Comparison of ENCODE assay signal across 14 mouse cellular contexts in genomic region chr9:20696107-20696712, GRCm38 (mm10). TPM values are rescaled to one million over a fixed set of nuclear protein-coding genes. Genes with fewer than 3 reads are reported as not detected.
DNase-seq lines count a peak whose midpoint lies in the region; ATAC-seq and TF ChIP-seq lines count a peak whose summit lies in the region.
"Had no signal": no experiment of that assay in that cellular context is flagged by ENCODE, and none has a peak within 500 bp of the region (broad histone marks: within the 10 kb centered on the region; RNA-seq: fewer than 3 reads in every experiment).

No protein-coding gene starts in this region.

- ATAC-seq in liver, embryonic 12.5 days: no peak
- peak; percentile 56 for ATAC-seq in forebrain, embryonic 13.5 days
- 0 out of 2 replicates have a peak, but pooled peaks have one; percentile 29 for ATAC-seq in megakaryocyte progenitor cell, adult 5-6 weeks (replicated peaks; ENCODE audit: poor library complexity)
- no peak for ATAC-seq in neural tube, embryonic 13.5 days (ENCODE audit: low read depth)
- no peak for ATAC-seq in lung, postnatal 0 days

- no peak for TF ChIP-seq CTCF in liver, adult 2 months (IDR thresholded peaks at IDR 0.05; ENCODE audit: low read depth, low read length)
- TF ChIP-seq CTCF in lung, postnatal 0 days (IDR thresholded peaks at IDR 0.05): no peak

- H3K4me1 ChIP-seq in liver, adult 2 months (ENCODE audit: control insufficient read depth, insufficient read depth, low read length): peaks cover 3% of the 10 kb centered on the region; the same call in 1 of the 2 replicates
- no peaks in the 10 kb centered on the region for H3K4me1 ChIP-seq in liver, embryonic 12.5 days
- H3K4me1 ChIP-seq in forebrain, embryonic 13.5 days: peaks cover 36% of the 10 kb centered on the region
- peaks cover 54% of the 10 kb centered on the region for H3K4me1 ChIP-seq in neural tube, embryonic 13.5 days (replicated peaks)
- no peaks in the 10 kb centered on the region for H3K4me1 ChIP-seq in lung, postnatal 0 days (ENCODE audit: insufficient read depth, low read depth, low read length)

- no peaks in the 10 kb centered on the region for H3K79me2 ChIP-seq in liver, adult 2 months (ENCODE audit: control insufficient read depth, insufficient read depth, low read length)

- no peaks in the 10 kb centered on the region for H3K27me3 ChIP-seq in liver, adult 2 months (ENCODE audit: control insufficient read depth, insufficient read depth, low read length)
- peaks cover 58% of the 10 kb centered on the region for H3K27me3 ChIP-seq in liver, embryonic 12.5 days (replicated peaks)
- peaks cover 12% of the 10 kb centered on the region for H3K27me3 ChIP-seq in forebrain, embryonic 13.5 days
- no peaks in the 10 kb centered on the region for H3K27me3 ChIP-seq in neural tube, embryonic 13.5 days
- 0 out of 2 replicates have a peak, but pooled peaks cover 10% of the 10 kb centered on the region for H3K27me3 ChIP-seq in lung, postnatal 0 days (replicated peaks; ENCODE audit: insufficient read depth, low read length)

- H3K36me3 ChIP-seq in liver, adult 2 months (ENCODE audit: control insufficient read depth, insufficient read depth, low read length): no peaks in the 10 kb centered on the region
- H3K36me3 ChIP-seq in liver, embryonic 12.5 days: no peaks in the 10 kb centered on the region
- H3K36me3 ChIP-seq in forebrain, embryonic 13.5 days (ENCODE audit: poor library complexity, severe bottlenecking): 0 out of 2 replicates have a peak, but pooled peaks cover 4% of the 10 kb centered on the region
- no peaks in the 10 kb centered on the region for H3K36me3 ChIP-seq in neural tube, embryonic 13.5 days
- H3K36me3 ChIP-seq in lung, postnatal 0 days (ENCODE audit: insufficient read depth, low read length): no peaks in the 10 kb centered on the region

- 85% methylated on average over 5 of the region's 5 CpGs for WGBS in liver, adult 2 months
- WGBS in liver, embryonic 12.5 days (ENCODE audit: insufficient replicate concordance): 58% methylated on average over 5 of the region's 5 CpGs
- 40% methylated on average over 5 of the region's 5 CpGs for WGBS in forebrain, embryonic 13.5 days
- 52% methylated on average over 5 of the region's 5 CpGs for WGBS in neural tube, embryonic 13.5 days
- WGBS in lung, postnatal 0 days: 74% methylated on average over 5 of the region's 5 CpGs

- H3K27ac ChIP-seq in liver, adult 2 months (replicated peaks; ENCODE audit: insufficient read depth, low read depth, low read length): no peak overlapping the region
- no peak overlapping the region for H3K27ac ChIP-seq in liver, embryonic 12.5 days
- peak overlapping the region; percentile 59 for H3K27ac ChIP-seq in forebrain, embryonic 13.5 days
- H3K27ac ChIP-seq in neural tube, embryonic 13.5 days (replicated peaks): peak overlapping the region; percentile 5; the same call in 1 of the 2 replicates
- H3K27ac ChIP-seq in lung, postnatal 0 days (ENCODE audit: low read length): no peak overlapping the region
- H3K27ac ChIP-seq: macrophage had no signal

- no peak for TF ChIP-seq POLR2A in liver, adult 2 months (IDR thresholded peaks at IDR 0.05; ENCODE audit: extremely low read depth, insufficient read depth, low read length)

- no peak overlapping the region for H3K9ac ChIP-seq in liver, adult 2 months (ENCODE audit: low read depth, low read length)
- H3K9ac ChIP-seq in liver, embryonic 12.5 days: no peak overlapping the region
- no peak overlapping the region for H3K9ac ChIP-seq in forebrain, embryonic 13.5 days
- no peak overlapping the region for H3K9ac ChIP-seq in neural tube, embryonic 13.5 days
- H3K9ac ChIP-seq in lung, postnatal 0 days (replicated peaks; ENCODE audit: low read depth): no peak overlapping the region

- TF ChIP-seq EP300 in lung, postnatal 0 days (IDR thresholded peaks at IDR 0.05): no peak

- H3K9me3 ChIP-seq in liver, embryonic 12.5 days (replicated peaks): no peaks in the 10 kb centered on the region
- H3K9me3 ChIP-seq in forebrain, embryonic 13.5 days (replicated peaks): no peaks in the 10 kb centered on the region
- H3K9me3 ChIP-seq in neural tube, embryonic 13.5 days: no peaks in the 10 kb centered on the region
- no peaks in the 10 kb centered on the region for H3K9me3 ChIP-seq in lung, postnatal 0 days (ENCODE audit: low read length)

- DNase-seq in liver, adult 2 months (ENCODE audit: extremely low read depth, low read depth, low spot score): peak; percentile 1
- DNase-seq in lung, postnatal 0 days (ENCODE audit: low spot score): no peak
- DNase-seq in urinary bladder, adult 18-20 months (ENCODE audit: low spot score in 2 of 2): no peak
- DNase-seq in right cerebral cortex, postnatal 25 days: no peak
- DNase-seq: cerebellum, adult 2 months; heart, adult 11 months; kidney, adult 8-10 months; lung, adult 18-20 months had no signal

- no peak overlapping the region for H3K4me3 ChIP-seq in liver, adult 2 months (ENCODE audit: insufficient read depth, low read depth, low read length)
- H3K4me3 ChIP-seq in liver, embryonic 12.5 days: no peak overlapping the region
- no peak overlapping the region for H3K4me3 ChIP-seq in forebrain, embryonic 13.5 days
- H3K4me3 ChIP-seq in neural tube, embryonic 13.5 days: no peak overlapping the region
- no peak overlapping the region for H3K4me3 ChIP-seq in lung, postnatal 0 days (ENCODE audit: low read depth, low read length)
- H3K4me3 ChIP-seq: myocyte had no signal

- H3K4me2 ChIP-seq in liver, embryonic 12.5 days: no peak overlapping the region
- no peak overlapping the region for H3K4me2 ChIP-seq in forebrain, embryonic 13.5 days
- no peak overlapping the region for H3K4me2 ChIP-seq in neural tube, embryonic 13.5 days
- no peak overlapping the region for H3K4me2 ChIP-seq in lung, postnatal 0 days (replicated peaks; ENCODE audit: low read depth, low read length)

RNA-seq across cellular contexts. Expression of gene Pin1, which starts 44.3 kb away (rescaled TPM):
- total RNA-seq in liver, adult 2 months (2014; rRNA removed): 7.4 and 8.1 TPM in 2 replicates
- polyA plus RNA-seq in liver, adult 2 months (2012; rRNA removed): 9.0 and 9.5 TPM in 2 replicates
- 37.2 and 39.0 TPM in 2 replicates for polyA plus RNA-seq in liver, embryonic 12.5 days (2016; fragmentation: Nextera tagmentation; extraction: Ambion mirVana)
- polyA plus RNA-seq in forebrain, embryonic 13.5 days (2015; fragmentation: Nextera tagmentation; extraction: Ambion mirVana): 64.8 and 68.3 TPM in 2 replicates
- 14.7 and 18.5 TPM in 2 replicates for total RNA-seq in megakaryocyte progenitor cell, adult 5-6 weeks (2015)
- total RNA-seq in megakaryocyte progenitor cell, adult 5-6 weeks (2017): 14.7 and 19.1 TPM in 2 replicates
- polyA plus RNA-seq in neural tube, embryonic 13.5 days (2015; fragmentation: Nextera tagmentation; extraction: Ambion mirVana): 55.4 and 58.9 TPM in 2 replicates
- 30.1 and 32.9 TPM in 2 replicates for polyA plus RNA-seq in lung, postnatal 0 days (2015; fragmentation: Nextera tagmentation; extraction: Ambion mirVana)

RNA-seq across cellular contexts. Expression of gene Olfm2, which starts 49.9 kb away (rescaled TPM):
- 0.09 and 0.34 TPM in 2 replicates for total RNA-seq in liver, adult 2 months (2014; rRNA removed)
- 0.14 and 0.72 TPM in 2 replicates for polyA plus RNA-seq in liver, adult 2 months (2012; rRNA removed)
- 0.28 and 0.32 TPM in 2 replicates for polyA plus RNA-seq in liver, embryonic 12.5 days (2016; fragmentation: Nextera tagmentation; extraction: Ambion mirVana)
- polyA plus RNA-seq in forebrain, embryonic 13.5 days (2015; fragmentation: Nextera tagmentation; extraction: Ambion mirVana): 52.6 and 68.1 TPM in 2 replicates
- total RNA-seq in megakaryocyte progenitor cell, adult 5-6 weeks (2015): 0.27 and 0.32 TPM in 2 replicates
- 0.34 TPM in 1 of 2 replicates, not detected in the other for total RNA-seq in megakaryocyte progenitor cell, adult 5-6 weeks (2017)
- 127 and 128 TPM in 2 replicates for polyA plus RNA-seq in neural tube, embryonic 13.5 days (2015; fragmentation: Nextera tagmentation; extraction: Ambion mirVana)
- polyA plus RNA-seq in lung, postnatal 0 days (2015; fragmentation: Nextera tagmentation; extraction: Ambion mirVana): 0.36 and 0.55 TPM in 2 replicates
- polyA plus RNA-seq: macrophage had no signal

RNA-seq across cellular contexts. Expression of gene Fbxl12, which starts 51.6 kb away (rescaled TPM):
- total RNA-seq in liver, adult 2 months (2014; rRNA removed): 2.7 and 2.8 TPM in 2 replicates
- polyA plus RNA-seq in liver, adult 2 months (2012; rRNA removed): 9.5 and 16.2 TPM in 2 replicates
- 6.2 and 6.4 TPM in 2 replicates for polyA plus RNA-seq in liver, embryonic 12.5 days (2016; fragmentation: Nextera tagmentation; extraction: Ambion mirVana)
- polyA plus RNA-seq in forebrain, embryonic 13.5 days (2015; fragmentation: Nextera tagmentation; extraction: Ambion mirVana): 15.0 and 15.4 TPM in 2 replicates
- total RNA-seq in megakaryocyte progenitor cell, adult 5-6 weeks (2015): 8.3 and 17.3 TPM in 2 replicates
- total RNA-seq in megakaryocyte progenitor cell, adult 5-6 weeks (2017): 4.2 and 6.4 TPM in 2 replicates
- polyA plus RNA-seq in neural tube, embryonic 13.5 days (2015; fragmentation: Nextera tagmentation; extraction: Ambion mirVana): 16.0 and 16.2 TPM in 2 replicates
- 18.2 and 19.2 TPM in 2 replicates for polyA plus RNA-seq in lung, postnatal 0 days (2015; fragmentation: Nextera tagmentation; extraction: Ambion mirVana)

RNA-seq across cellular contexts. Expression of gene Ubl5, which starts 53.5 kb away (rescaled TPM):
- total RNA-seq in liver, adult 2 months (2014; rRNA removed): 63.5 and 72.7 TPM in 2 replicates
- 261 and 273 TPM in 2 replicates for polyA plus RNA-seq in liver, adult 2 months (2012; rRNA removed)
- 307 TPM in 2 replicates for polyA plus RNA-seq in liver, embryonic 12.5 days (2016; fragmentation: Nextera tagmentation; extraction: Ambion mirVana)
- 533 and 604 TPM in 2 replicates for polyA plus RNA-seq in forebrain, embryonic 13.5 days (2015; fragmentation: Nextera tagmentation; extraction: Ambion mirVana)
- 420 and 464 TPM in 2 replicates for total RNA-seq in megakaryocyte progenitor cell, adult 5-6 weeks (2015)
- 94.8 and 151 TPM in 2 replicates for total RNA-seq in megakaryocyte progenitor cell, adult 5-6 weeks (2017)
- polyA plus RNA-seq in neural tube, embryonic 13.5 days (2015; fragmentation: Nextera tagmentation; extraction: Ambion mirVana): 479 and 545 TPM in 2 replicates
- polyA plus RNA-seq in lung, postnatal 0 days (2015; fragmentation: Nextera tagmentation; extraction: Ambion mirVana): 394 and 396 TPM in 2 replicates

Comparison
In these comparisons a context has a peak if more than half of its experiments do, and no peak if none do; other contexts are left out.
1. H3K27ac ChIP-seq: peak in forebrain, embryonic 13.5 days (single experiment) and neural tube, embryonic 13.5 days (single experiment); none in liver, adult 2 months (single experiment), liver, embryonic 12.5 days (single experiment) and lung, postnatal 0 days (single experiment).
2. ATAC-seq: peak in forebrain, embryonic 13.5 days (single experiment) and megakaryocyte progenitor cell, adult 5-6 weeks (single experiment); none in liver, embryonic 12.5 days (single experiment), neural tube, embryonic 13.5 days (single experiment) and lung, postnatal 0 days (single experiment).
3. RNA of gene Olfm2, which starts 49.9 kb away (polyA plus RNA-seq): 127 to 128 TPM in neural tube, embryonic 13.5 days and 52.6 to 68.1 TPM in forebrain, embryonic 13.5 days; 0.14 to 0.72 TPM in liver, adult 2 months, 0.36 to 0.55 TPM in lung, postnatal 0 days and 0.28 to 0.32 TPM in liver, embryonic 12.5 days; every median in the first group is over 10 times any median in the second.